Mouse (Mus musculus) liver (tissue): Measurements from ENCODE around the gene Fbxo21.

Experiments
- DNase-seq: peaks from one replicate; pipeline ENCODE4 v3.0.0-alpha.2; 2020; ENCODE audit warnings: mixed read lengths

The Fbxo21 gene

GRCm38 (mm10) chr5:117976657-117977500 is at the start of gene Fbxo21:
Fbxo21 (plus strand) TSS chr5:117976730.
- peak; percentile 97 for DNase-seq

- DNase-seq: no peak
Observed at GRCm38 (mm10) chr5:117928553-117928952, 48.0 kb upstream of the Fbxo21 start.

- no peak for DNase-seq
Observed at GRCm38 (mm10) chr5:117932222-117932621, 44.3 kb upstream of the Fbxo21 start.

- DNase-seq: peak; percentile 79
Observed at GRCm38 (mm10) chr5:117932862-117933261, 43.7 kb upstream of the Fbxo21 start.

- DNase-seq: no peak
Observed at GRCm38 (mm10) chr5:117936346-117936745, 40.2 kb upstream of the Fbxo21 start.

- DNase-seq: no peak
Observed at GRCm38 (mm10) chr5:117937186-117937585, 39.3 kb upstream of the Fbxo21 start.

- peak; percentile 75 for DNase-seq
Observed at GRCm38 (mm10) chr5:117938182-117938581, 38.3 kb upstream of the Fbxo21 start.

- no peak for DNase-seq
Observed at GRCm38 (mm10) chr5:117939402-117939801, 37.1 kb upstream of the Fbxo21 start.

GRCm38 (mm10) chr5:117941552-117941951 is 35.0 kb upstream of the Fbxo21 start:
- no peak for DNase-seq

GRCm38 (mm10) chr5:117946605-117947004 is 29.9 kb upstream of the Fbxo21 start:
- no peak for DNase-seq

- DNase-seq: no peak
Observed at GRCm38 (mm10) chr5:117949393-117949792, 27.1 kb upstream of the Fbxo21 start.

- no peak for DNase-seq
Observed at GRCm38 (mm10) chr5:117953893-117954292, 22.6 kb upstream of the Fbxo21 start.

GRCm38 (mm10) chr5:117954429-117954828 is 22.1 kb upstream of the Fbxo21 start:
- no peak for DNase-seq

- DNase-seq: no peak
Observed at GRCm38 (mm10) chr5:117955675-117956420, 20.7 kb upstream of the Fbxo21 start.

- DNase-seq: no peak
Observed at GRCm38 (mm10) chr5:117964750-117965149, 11.8 kb upstream of the Fbxo21 start.

GRCm38 (mm10) chr5:117966956-117967355 is 9.6 kb upstream of the Fbxo21 start:
- DNase-seq: no peak

- DNase-seq: no peak
Observed at GRCm38 (mm10) chr5:117967659-117968069, 8.9 kb upstream of the Fbxo21 start.

- no peak for DNase-seq
Observed at GRCm38 (mm10) chr5:117969681-117970427, 6.7 kb upstream of the Fbxo21 start.

GRCm38 (mm10) chr5:117976263-117976656 is 270 bp upstream of the Fbxo21 start:
- DNase-seq: no peak

- DNase-seq: no peak
Observed at GRCm38 (mm10) chr5:117977501-117978158, 1.1 kb downstream of the Fbxo21 start.

GRCm38 (mm10) chr5:117978159-117978697 is 1.7 kb downstream of the Fbxo21 start:
- no peak for DNase-seq

- no peak for DNase-seq
Observed at GRCm38 (mm10) chr5:117979082-117979481, 2.6 kb downstream of the Fbxo21 start.
